Mouse (Mus musculus) MEL (cell line): ENCODE data around the gene Hba-x.
"Not testable (repeated sequence)": the region's sequence is repeated elsewhere in the genome, so short reads cannot be mapped to it uniquely, and the experiment has no call there.

ENCODE experiments used
- CTCF ChIP-seq, 3 experiments: IDR thresholded peaks in 2 of 3; conservative IDR thresholded peaks in 1 of 3; 2 replicates each; pipeline ENCODE4 v1.5.1; 2011 to 2012; ENCODE audit warnings: low read length in 3 of 3, low read depth in 2 of 3, mild to moderate bottlenecking in 2 of 3, improper control_type of control experiment in 1 of 3, inconsistent platforms in 1 of 3, mixed read lengths in 1 of 3, moderate library complexity in 1 of 3; ENCODE audit not compliant: control insufficient read depth in 1 of 3, insufficient read depth in 1 of 3, poor library complexity in 1 of 3, severe bottlenecking in 1 of 3
- GABPA ChIP-seq: IDR thresholded peaks from 2 replicates; pipeline ENCODE4 v1.6.1; 2012; ENCODE audit warnings: low read depth, mild to moderate bottlenecking, inconsistent platforms, low read length, improper control_type of control experiment, moderate library complexity
- GATA1 ChIP-seq: IDR thresholded peaks from 2 replicates; pipeline ENCODE4 v1.6.1; 2011; ENCODE audit warnings: low read depth, low read length, improper control_type of control experiment
- MAFK ChIP-seq: IDR thresholded peaks from 2 replicates; pipeline ENCODE4 v1.6.1; 2011; ENCODE audit warnings: low read depth, mild to moderate bottlenecking, low read length, improper control_type of control experiment, borderline replicate concordance
- USF1 ChIP-seq: IDR thresholded peaks from 2 replicates; pipeline ENCODE4 v1.6.1; 2014; ENCODE audit warnings: low read depth, mild to moderate bottlenecking, inconsistent platforms, low read length, improper control_type of control experiment, moderate library complexity
- ZC3H11A ChIP-seq: IDR thresholded peaks from 2 replicates; pipeline ENCODE4 v1.6.1; 2012; ENCODE audit warnings: low read depth, mild to moderate bottlenecking, inconsistent platforms, low read length, improper control_type of control experiment

DNA sequence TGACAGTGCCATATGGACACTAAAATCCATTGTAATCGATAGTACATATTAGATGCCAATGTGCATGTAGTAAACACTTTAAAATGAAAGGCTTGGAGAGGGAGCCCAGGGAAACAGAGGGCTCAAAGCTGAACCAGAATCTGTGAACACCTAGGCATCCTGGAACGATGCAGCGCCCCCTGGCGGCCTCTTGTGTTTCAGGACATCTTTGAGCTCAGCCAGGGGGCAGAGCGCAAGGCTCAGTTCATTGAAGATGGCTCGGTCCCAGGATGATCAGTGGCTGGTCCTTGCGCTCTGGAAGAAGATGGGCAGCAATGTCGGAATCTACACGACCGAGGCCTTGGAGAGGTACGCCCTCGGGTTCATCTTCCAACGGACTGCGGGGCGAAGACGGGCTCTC, 23.7 kb downstream of the Hba-x start, which contains the start of gene Hbq1a:
- TF ChIP-seq USF1, GABPA, GATA1, MAFK: not testable (repeated sequence)
- TF ChIP-seq CTCF (IDR thresholded peaks at IDR 0.05 in 2 of 3, conservative IDR thresholded peaks at IDR 0.05 in 1 of 3; ENCODE audit: control insufficient read depth in 1 of 3, insufficient read depth in 1 of 3, low read depth in 2 of 3, low read length in 3 of 3, poor library complexity in 1 of 3, severe bottlenecking in 1 of 3) (peak; percentile 46 to 76 (median 69)), ZC3H11A (0 out of 2 replicates have a peak, but pooled peaks have one; percentile 9)
